Mouse (Mus musculus) E14TG2a.4 (cell line): ENCODE data around the gene Ifrd2.

Experiments used
- H3K27me3 ChIP-seq: 2 replicates; pipeline ENCODE4 v1.6.1; 2014; ENCODE audit warnings: low read length, control low read depth; ENCODE audit not compliant: insufficient read depth
- H3K36me3 ChIP-seq: 2 replicates; pipeline ENCODE4 v1.6.1; 2014; ENCODE audit warnings: low read length, control low read depth; ENCODE audit not compliant: insufficient read depth
- H3K4me1 ChIP-seq: replicated peaks from 2 replicates; pipeline ENCODE4 v1.6.1; 2014; ENCODE audit warnings: low read depth, low read length, control low read depth
- H3K4me3 ChIP-seq: replicated peaks from 2 replicates; pipeline ENCODE4 v1.5.1; 2014; ENCODE audit warnings: mild to moderate bottlenecking, low read length
- H3K9me3 ChIP-seq: 2 replicates; pipeline ENCODE4 v1.6.1; 2014; ENCODE audit warnings: low read length, control low read depth
- CTCF ChIP-seq: conservative IDR thresholded peaks from 2 replicates; pipeline ENCODE4 v1.5.1; 2014; ENCODE audit warnings: low read length
- NANOG ChIP-seq: IDR thresholded peaks from 2 replicates; pipeline ENCODE4 v1.6.1; 2014; ENCODE audit warnings: borderline replicate concordance, low read length, mixed read lengths
- POU5F1 ChIP-seq: IDR thresholded peaks from 2 replicates; pipeline ENCODE4 v1.6.1; 2014; ENCODE audit warnings: low read length, borderline replicate concordance

The Ifrd2 gene

GRCm38 (mm10) chr9:107624539-107624938 lies 37.1 kb downstream of the Ifrd2 start:
- TF ChIP-seq CTCF: no peak
- TF ChIP-seq POU5F1: no peak
- TF ChIP-seq NANOG: no peak
- H3K36me3 ChIP-seq: peaks cover 30% of the 10 kb centered on the region
- H3K27me3 ChIP-seq: no peaks in the 10 kb centered on the region
- no peaks in the 10 kb centered on the region for H3K9me3 ChIP-seq
- H3K4me3 ChIP-seq: peak overlapping the region; percentile 62
- peaks cover 77% of the 10 kb centered on the region for H3K4me1 ChIP-seq

DNA sequence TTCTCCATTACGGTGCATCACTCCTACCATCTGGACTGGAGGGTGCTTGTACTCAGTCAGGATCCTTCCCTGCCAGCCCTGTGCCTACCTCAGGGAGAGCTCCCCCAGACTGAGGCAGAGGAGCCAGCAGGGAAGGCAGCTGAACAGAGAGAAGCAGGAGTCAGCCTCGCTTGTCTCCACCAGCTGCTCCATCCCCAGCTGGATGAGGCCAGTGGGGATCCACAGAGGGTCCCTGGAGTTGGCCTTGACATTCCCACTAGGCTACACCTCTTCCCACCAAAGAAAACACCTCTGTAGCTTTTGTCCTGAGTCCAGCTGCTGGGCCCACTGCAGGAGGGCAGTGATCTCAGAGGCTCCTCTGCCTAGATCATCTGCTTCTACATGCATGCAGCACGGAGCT lies 37.5 kb downstream of the Ifrd2 start:
- Histone ChIP-seq H3K4me3 (peak overlapping the region; percentile 62), H3K4me1 (peaks cover 77% of the 10 kb centered on the region), H3K9me3 (no peaks in the 10 kb centered on the region), H3K36me3 (peaks cover 26% of the 10 kb centered on the region), H3K27me3 (no peaks in the 10 kb centered on the region)
- no peak for TF ChIP-seq POU5F1
- no peak for TF ChIP-seq CTCF
- TF ChIP-seq NANOG: no peak

DNA sequence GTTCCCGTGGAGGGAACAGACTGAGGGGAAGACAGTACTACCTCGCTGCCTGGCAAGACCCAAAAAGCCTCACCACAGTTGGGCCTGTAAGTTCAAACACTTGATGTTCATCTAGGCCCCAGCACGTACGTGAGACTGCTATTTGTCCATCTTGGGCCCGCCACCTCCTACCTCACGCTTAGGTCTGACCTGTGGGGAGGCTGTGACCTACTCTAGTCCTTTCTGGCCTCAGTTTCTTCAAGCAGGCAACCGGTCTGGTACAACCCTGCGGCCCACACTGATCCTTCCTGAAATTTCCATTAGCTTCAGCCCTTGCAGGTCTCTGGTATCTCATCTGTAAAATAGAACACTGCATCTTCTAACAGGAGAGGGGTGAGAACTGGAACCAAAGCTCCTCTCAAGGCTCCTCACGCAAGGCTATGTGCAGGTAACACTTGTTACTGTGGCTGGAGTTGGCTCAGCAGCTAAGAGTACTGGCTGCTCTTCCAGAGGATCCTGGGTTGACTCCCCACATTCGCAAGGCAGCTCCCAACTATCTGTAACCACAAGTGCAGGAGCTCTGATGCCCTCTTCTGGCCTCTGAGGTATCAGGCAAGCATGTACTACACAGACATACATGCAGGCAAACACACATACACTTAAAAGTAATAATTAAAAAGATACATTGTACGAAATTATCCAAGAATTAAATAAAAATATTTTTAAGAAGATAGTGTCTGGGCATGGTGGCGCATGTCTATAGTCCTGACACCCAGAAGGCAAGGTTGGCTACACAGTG lies 38.1 kb downstream of the Ifrd2 start:
- H3K9me3 ChIP-seq: no peaks in the 10 kb centered on the region
- H3K36me3 ChIP-seq: peaks cover 20% of the 10 kb centered on the region
- H3K4me3 ChIP-seq: peak overlapping the region; percentile 62
- H3K4me1 ChIP-seq: peaks cover 82% of the 10 kb centered on the region
- TF ChIP-seq POU5F1: no peak
- TF ChIP-seq CTCF: no peak
- TF ChIP-seq NANOG: no peak
- H3K27me3 ChIP-seq: no peaks in the 10 kb centered on the region

DNA sequence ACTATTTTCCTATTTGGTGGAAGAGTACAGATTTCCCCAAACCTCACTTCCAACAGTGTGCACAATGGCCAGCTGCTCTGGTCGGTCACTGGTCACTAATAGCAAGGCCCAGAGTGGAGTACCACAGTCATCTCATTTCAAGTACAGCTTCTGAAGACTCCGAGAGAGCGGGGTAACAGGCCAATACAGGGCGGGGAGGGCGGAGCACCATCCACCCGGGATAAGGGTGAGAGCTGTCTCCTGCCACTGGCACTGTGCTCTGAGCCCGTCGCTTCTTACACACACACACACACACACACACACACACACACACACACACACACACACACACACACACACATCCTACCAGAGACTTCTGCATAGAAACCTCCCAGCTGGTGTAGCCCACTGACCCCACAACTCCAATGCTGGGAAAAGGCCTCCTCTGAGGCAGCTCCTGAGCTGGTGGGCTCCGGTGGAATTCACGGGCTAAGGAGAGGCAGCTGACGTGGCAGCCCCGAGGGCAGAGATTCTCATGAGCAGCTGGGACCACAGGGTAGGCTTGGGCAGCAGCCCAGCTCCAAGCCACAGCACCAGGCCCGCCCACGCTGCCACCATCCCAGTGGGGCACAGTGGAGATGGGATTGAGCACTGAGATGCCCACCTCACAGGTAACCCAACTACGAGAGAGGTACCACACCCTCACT lies 38.9 kb downstream of the Ifrd2 start:
- TF ChIP-seq POU5F1: no peak
- no peak for TF ChIP-seq CTCF
- TF ChIP-seq NANOG: no peak

DNA sequence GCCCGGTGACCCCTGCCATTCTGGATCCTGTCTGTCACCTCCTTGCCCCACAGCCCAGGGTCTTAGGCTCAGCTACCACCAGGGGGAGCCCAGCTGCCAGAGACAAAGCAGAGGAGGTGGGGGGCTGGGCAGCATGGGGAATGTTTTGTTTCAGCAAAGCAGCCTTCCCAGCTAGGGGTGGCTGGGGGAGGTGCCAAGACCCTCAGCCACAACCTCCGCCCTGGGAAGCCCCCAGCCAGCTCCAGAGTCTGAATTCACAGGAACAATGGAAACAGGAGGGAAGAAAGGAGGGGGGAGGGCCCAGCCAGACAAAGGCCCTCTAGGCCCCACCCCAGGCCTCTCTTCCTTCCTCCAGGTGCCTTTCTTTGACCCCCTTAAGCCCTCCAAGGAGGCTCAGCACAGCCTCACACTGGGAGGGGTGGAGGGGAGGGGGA lies 39.4 kb downstream of the Ifrd2 start:
- H3K4me1 ChIP-seq: peaks cover 89% of the 10 kb centered on the region
- TF ChIP-seq CTCF: peak; percentile 83
- no peak for TF ChIP-seq POU5F1
- peaks cover 23% of the 10 kb centered on the region for H3K36me3 ChIP-seq
- peaks cover 6% of the 10 kb centered on the region for H3K27me3 ChIP-seq
- peak overlapping the region; percentile 68 for H3K4me3 ChIP-seq
- no peaks in the 10 kb centered on the region for H3K9me3 ChIP-seq

More for the DNA sequence above, 38.9 kb downstream of the Ifrd2 start:
- peaks cover 85% of the 10 kb centered on the region for H3K4me1 ChIP-seq
- H3K4me3 ChIP-seq: peak overlapping the region; percentile 62
- no peaks in the 10 kb centered on the region for H3K9me3 ChIP-seq
- H3K27me3 ChIP-seq: peaks cover under 1% of the 10 kb centered on the region; the same call in 1 of the 2 replicates
- peaks cover 20% of the 10 kb centered on the region for H3K36me3 ChIP-seq

GRCm38 (mm10) chr9:107627387-107628255 lies 40.2 kb downstream of the Ifrd2 start:
- peaks cover 13% of the 10 kb centered on the region for H3K27me3 ChIP-seq

GRCm38 (mm10) chr9:107628721-107629410 lies 41.4 kb downstream of the Ifrd2 start:
- peaks cover 19% of the 10 kb centered on the region for H3K27me3 ChIP-seq
- no peaks in the 10 kb centered on the region for H3K9me3 ChIP-seq
- H3K36me3 ChIP-seq: peaks cover 21% of the 10 kb centered on the region
- peak overlapping the region; percentile 68 for H3K4me3 ChIP-seq
- H3K4me1 ChIP-seq: peaks cover 95% of the 10 kb centered on the region
- TF ChIP-seq POU5F1 (no peak), NANOG (no peak), CTCF (no peak)

More at GRCm38 (mm10) chr9:107627387-107628255, 40.2 kb downstream of the Ifrd2 start:
- peak overlapping the region; percentile 68 for H3K4me3 ChIP-seq
- TF ChIP-seq NANOG (no peak), CTCF (no peak), POU5F1 (no peak)
- peaks cover 25% of the 10 kb centered on the region for H3K36me3 ChIP-seq
- H3K4me1 ChIP-seq: peaks cover 92% of the 10 kb centered on the region
- no peaks in the 10 kb centered on the region for H3K9me3 ChIP-seq

DNA sequence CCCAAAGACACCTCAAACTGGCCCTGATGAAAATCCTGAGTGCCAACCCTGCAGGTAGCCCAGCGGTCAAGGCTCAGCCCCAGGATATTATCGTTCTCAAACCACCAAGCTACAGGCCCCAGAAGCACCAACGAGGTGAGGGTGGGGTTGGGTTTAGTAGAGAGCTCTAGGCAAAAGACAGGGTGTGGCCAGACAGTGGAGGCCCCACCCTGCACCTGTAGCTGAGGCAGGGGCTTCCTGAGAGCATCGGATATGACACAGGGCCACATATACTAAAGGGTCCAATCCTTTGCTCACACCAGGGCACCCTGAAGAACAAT lies 41.9 kb downstream of the Ifrd2 start:
- no peaks in the 10 kb centered on the region for H3K9me3 ChIP-seq

More for the DNA sequence above, 41.9 kb downstream of the Ifrd2 start:
- Histone ChIP-seq H3K27me3 (peaks cover 22% of the 10 kb centered on the region), H3K36me3 (peaks cover 19% of the 10 kb centered on the region), H3K4me3 (peak overlapping the region; percentile 68), H3K4me1 (peaks cover 95% of the 10 kb centered on the region)
- TF ChIP-seq NANOG: no peak
- TF ChIP-seq CTCF: no peak
- TF ChIP-seq POU5F1: no peak
